Mouse (Mus musculus): ENCODE measurements at regions not wholly inside any gene's neighbourhood (a gene's known extent, or its start where the extent isn't known, plus 50 kb on each side); places are given as distances from the start of the nearest gene placed in this dataset.

DNA sequence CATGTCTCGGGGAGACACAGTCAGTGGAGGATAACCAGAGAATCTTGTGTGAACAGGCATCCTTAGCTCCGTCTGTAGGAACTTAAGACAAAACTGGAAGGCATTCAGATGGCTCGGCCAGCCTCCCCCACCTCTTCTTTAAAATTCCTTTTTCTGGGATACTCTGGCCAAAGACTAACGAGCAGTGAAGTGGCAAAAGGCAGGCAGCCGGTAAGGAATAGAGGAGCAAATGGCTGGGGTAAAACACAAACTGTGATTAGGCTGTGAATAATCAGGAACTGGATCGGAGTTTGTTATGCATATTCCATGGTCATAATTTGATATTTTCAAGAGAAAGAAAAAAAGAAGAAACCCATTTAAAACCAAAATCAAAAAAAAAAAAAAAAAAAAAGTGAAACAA lies 287.8 kb upstream of the Vrk2 start:
- no peak for DNase-seq (ENCODE audit: low spot score in 2 of 2)
